Mouse (Mus musculus) gastrocnemius, adult 18-20 months (tissue): ENCODE results near the gene Olfr150. TPM values are rescaled to one million over a fixed set of nuclear protein-coding genes. Genes with fewer than 3 reads are reported as not detected.
"Not testable (repeated sequence)": the region's sequence is repeated elsewhere in the genome, so short reads cannot be mapped to it uniquely, and the experiment has no call there.

Experiments
- DNase-seq: peaks from one replicate; pipeline ENCODE4 v3.0.0; 2021; ENCODE audit warnings: low spot score
- long read RNA-seq, 2 experiments: library from polyadenylated mRNA; stranded (forward); transcript quantifications; one replicate each; pipeline ENCODE4 v2.0.0; 2021
- total RNA-seq, 2 experiments: library from RNA; stranded (reverse); gene quantifications; 2 replicates each; pipeline ENCODE4 v1.2.3; 2021

Gene Olfr150
- total RNA-seq, result not detected
- long read RNA-seq, experiment 1, result 0 reads
- long read RNA-seq, experiment 2, result 0 reads

- DNase-seq, result no peak
Measured at GRCm38 (mm10) chr9:39730678-39731077, at the start of gene Olfr150. TSS of gene Olfr150 (plus strand) at chr9:39730978.

- not testable (repeated sequence) for DNase-seq
Measured at GRCm38 (mm10) chr9:39701123-39701522, 29.7 kb upstream of the Olfr150 start.

- no peak for DNase-seq
Measured at GRCm38 (mm10) chr9:39707017-39707416, 23.8 kb upstream of the Olfr150 start, which contains the start of gene Olfr149. TSS of gene Olfr149 (minus strand) at chr9:39707117.

GRCm38 (mm10) chr9:39708958-39709357 lies 21.8 kb upstream of the Olfr150 start:
- no peak for DNase-seq

- DNase-seq, result no peak
Measured at GRCm38 (mm10) chr9:39711053-39711452, 19.7 kb upstream of the Olfr150 start, which contains the start of gene Olfr965. TSS of gene Olfr965 (plus strand) at chr9:39711353.

GRCm38 (mm10) chr9:39740741-39741140 lies 10.0 kb downstream of the Olfr150 start:
- DNase-seq, result no peak

- DNase-seq, result no peak
Measured at GRCm38 (mm10) chr9:39745949-39746348, 15.2 kb downstream of the Olfr150 start, which contains the start of gene Olfr967. TSS of gene Olfr967 (plus strand) at chr9:39746249.

GRCm38 (mm10) chr9:39746428-39746827 lies 15.7 kb downstream of the Olfr150 start:
- DNase-seq, result no peak

GRCm38 (mm10) chr9:39783153-39783552 lies 52.4 kb downstream of the Olfr150 start, which contains the start of gene Olfr968:
TSS of gene Olfr968 (minus strand) at chr9:39783253.
- DNase-seq, result no peak

Other genes with a start within 250 kb of the Olfr150 start
- not detected for gene Olfr44, start 237.0 kb upstream of the Olfr150 start, total RNA-seq
- not detected for gene Olfr957, start 215.2 kb upstream of the Olfr150 start, total RNA-seq
- not detected for gene Olfr958, start 176.9 kb upstream of the Olfr150 start, total RNA-seq
- not detected for gene Olfr959, start 155.4 kb upstream of the Olfr150 start, total RNA-seq
- under 1 TPM; 0.38 to 0.66 TPM for gene AW551984, start 126.6 kb upstream of the Olfr150 start, total RNA-seq
- not detected for gene Olfr148, start 120.3 kb upstream of the Olfr150 start, total RNA-seq
- gene Olfr960, start 109.6 kb upstream of the Olfr150 start, total RNA-seq, result not detected
- not detected for gene Olfr961, start 85.9 kb upstream of the Olfr150 start, total RNA-seq
- gene Olfr963, start 63.8 kb upstream of the Olfr150 start, total RNA-seq, result not detected
- gene Olfr149, start 23.9 kb upstream of the Olfr150 start, total RNA-seq, result not detected
- gene Olfr965, start 19.6 kb upstream of the Olfr150 start, total RNA-seq, result not detected
- not detected for gene Olfr967, start 15.3 kb downstream of the Olfr150 start, total RNA-seq
- gene Olfr968, start 52.3 kb downstream of the Olfr150 start, total RNA-seq, result not detected
- not detected for gene Olfr969, start 60.0 kb downstream of the Olfr150 start, total RNA-seq
- gene Olfr970, start 77.9 kb downstream of the Olfr150 start, total RNA-seq, result not detected
- not detected for gene Olfr971, start 105.9 kb downstream of the Olfr150 start, total RNA-seq
- not detected for gene Olfr972, start 135.4 kb downstream of the Olfr150 start, total RNA-seq
- gene Olfr229, start 176.4 kb downstream of the Olfr150 start, total RNA-seq, result not detected
- gene Olfr974, start 206.5 kb downstream of the Olfr150 start, total RNA-seq, result not detected
- not detected for gene Olfr975, start 221.1 kb downstream of the Olfr150 start, total RNA-seq
- gene Olfr976, start 230.2 kb downstream of the Olfr150 start, total RNA-seq, result not detected